Mouse (Mus musculus) activated CD4-positive, CD25-positive, alpha-beta regulatory T cell, adult 4 months (primary cell): ENCODE results near the gene Olfr424. TPM values are rescaled to one million over a fixed set of nuclear protein-coding genes. Genes with fewer than 3 reads are reported as not detected.

ENCODE experiments used
- ATAC-seq: one replicate; pipeline ENCODE4 v1.8.0; 2017
- polyA plus RNA-seq, 2 experiments: library from polyadenylated mRNA; unstranded; fragments of 100-300 nt; shearing (Covaris generic); gene quantifications; one replicate each; pipeline ENCODE4 v1.2.1; 2017

The Olfr424 gene
- polyA plus RNA-seq, result not detected

- ATAC-seq, result no peak
These were observed at the start of gene Olfr424 for GRCm38 (mm10) chr1:174131217-174131616. Olfr424 (plus strand) TSS chr1:174131517.

GRCm38 (mm10) chr1:174084031-174084430, 47.3 kb upstream of the Olfr424 start, which contains the start of gene Olfr429:
Olfr429 (plus strand) TSS chr1:174084331.
- no peak for ATAC-seq

GRCm38 (mm10) chr1:174096591-174096990, 34.7 kb upstream of the Olfr424 start, which contains the start of gene Olfr427:
Olfr427 (plus strand) TSS chr1:174096891.
- no peak for ATAC-seq

GRCm38 (mm10) chr1:174103735-174104134, 27.6 kb upstream of the Olfr424 start:
- ATAC-seq, result no peak

GRCm38 (mm10) chr1:174121062-174121461, 10.3 kb upstream of the Olfr424 start, which contains the start of gene Olfr231:
Olfr231 (minus strand) TSS chr1:174121162.
- no peak for ATAC-seq

- no peak for ATAC-seq
These were observed 682 bp downstream of the Olfr424 start for GRCm38 (mm10) chr1:174131999-174132398.

GRCm38 (mm10) chr1:174141384-174141783, 10.1 kb downstream of the Olfr424 start:
- ATAC-seq, result no peak

GRCm38 (mm10) chr1:174146696-174147095, 15.4 kb downstream of the Olfr424 start:
- ATAC-seq, result no peak

- ATAC-seq, result no peak
These were observed 18.0 kb downstream of the Olfr424 start for GRCm38 (mm10) chr1:174149289-174149688.

- no peak for ATAC-seq
These were observed 24.0 kb downstream of the Olfr424 start, which contains the start of gene Olfr420 for GRCm38 (mm10) chr1:174155333-174155732. Olfr420 (plus strand) TSS chr1:174155633.

GRCm38 (mm10) chr1:174157622-174158021, 26.3 kb downstream of the Olfr424 start:
- no peak for ATAC-seq

GRCm38 (mm10) chr1:174158512-174158911, 27.2 kb downstream of the Olfr424 start:
- ATAC-seq, result no peak

- no peak for ATAC-seq
These were observed 27.8 kb downstream of the Olfr424 start for GRCm38 (mm10) chr1:174159095-174159494.

- ATAC-seq, result no peak
These were observed 37.7 kb downstream of the Olfr424 start for GRCm38 (mm10) chr1:174169024-174169423.

- no peak for ATAC-seq
These were observed 39.6 kb downstream of the Olfr424 start for GRCm38 (mm10) chr1:174170706-174171501.

GRCm38 (mm10) chr1:174171537-174171936, 40.2 kb downstream of the Olfr424 start:
- ATAC-seq, result no peak

GRCm38 (mm10) chr1:174172605-174173004, 41.3 kb downstream of the Olfr424 start, which contains the start of gene Spta1:
Spta1 (plus strand) TSS chr1:174172776.
- no peak for ATAC-seq

Other genes with a start within 250 kb of the Olfr424 start
- gene Ifi211, start 218.5 kb upstream of the Olfr424 start, polyA plus RNA-seq, result 1 to 10 TPM; 3.1 to 3.2 TPM
- gene Mndal, start 189.0 kb upstream of the Olfr424 start, polyA plus RNA-seq, result 100 to 1,000 TPM; 388 to 517 TPM
- gene Ifi203, start 188.8 kb upstream of the Olfr424 start, polyA plus RNA-seq, result 100 to 1,000 TPM; 295 to 386 TPM
- gene Ifi202b, start 148.8 kb upstream of the Olfr424 start, polyA plus RNA-seq, result not detected
- gene Ifi205, start 99.7 kb upstream of the Olfr424 start, polyA plus RNA-seq, result not detected
- under 1 TPM in 1 of 2 experiments, not detected in 1; 0.15 TPM for gene Olfr433, start 90.8 kb upstream of the Olfr424 start, polyA plus RNA-seq
- not detected for gene Olfr432, start 82.3 kb upstream of the Olfr424 start, polyA plus RNA-seq
- not detected for gene Olfr430, start 64.9 kb upstream of the Olfr424 start, polyA plus RNA-seq
- gene Olfr429, start 47.2 kb upstream of the Olfr424 start, polyA plus RNA-seq, result not detected
- not detected for gene Olfr427, start 34.6 kb upstream of the Olfr424 start, polyA plus RNA-seq
- gene Olfr231, start 10.4 kb upstream of the Olfr424 start, polyA plus RNA-seq, result not detected
- gene Olfr420, start 24.1 kb downstream of the Olfr424 start, polyA plus RNA-seq, result not detected
- under 1 TPM in 1 of 2 experiments, not detected in 1; 0.19 TPM for gene Spta1, start 41.3 kb downstream of the Olfr424 start, polyA plus RNA-seq
- not detected for gene Olfr419, start 120.5 kb downstream of the Olfr424 start, polyA plus RNA-seq
- gene Mptx1, start 199.0 kb downstream of the Olfr424 start, polyA plus RNA-seq, result not detected
- gene Olfr417, start 233.6 kb downstream of the Olfr424 start, polyA plus RNA-seq, result not detected